Mouse (Mus musculus) heart, embryonic 14.5 days (tissue): ENCODE results near the gene Colec11. TPM values are rescaled to one million over a fixed set of nuclear protein-coding genes. Genes with fewer than 3 reads are reported as not detected.

Experiments
- ATAC-seq: fragments of 200-750 bp; cut with Nextera tagmentation; 2 replicates; pipeline ENCODE4 v1.8.0; 2017; ENCODE audit warnings: low read depth, moderate TSS enrichment; ENCODE audit not compliant: insufficient number of reproducible peaks, insufficient read depth, low FRiP score
- H3K27ac ChIP-seq, 2 experiments: fragments of 200-500 bp in 1 of 2; fragments of 300-500 bp in 1 of 2; sonication (generic) in 1 of 2; replicated peaks in 1 of 2; 2 replicates each; pipeline ENCODE4 v1.5.1; 2012 to 2014; ENCODE audit warnings: low read depth in 2 of 2, low read length in 2 of 2, control low read depth in 1 of 2, mild to moderate bottlenecking in 1 of 2, mixed read lengths in 1 of 2; ENCODE audit not compliant: control insufficient read depth in 1 of 2, insufficient read depth in 1 of 2
- H3K27me3 ChIP-seq: fragments of 300-500 bp; sonication (generic); 2 replicates; pipeline ENCODE4 v1.6.1; 2014; ENCODE audit warnings: mild to moderate bottlenecking, low read length, control low read depth; ENCODE audit not compliant: control insufficient read depth, insufficient read depth
- H3K36me3 ChIP-seq: fragments of 300-500 bp; sonication (generic); 2 replicates; pipeline ENCODE4 v1.6.1; 2014; ENCODE audit warnings: mild to moderate bottlenecking, control low read depth, low read length, mixed read lengths; ENCODE audit not compliant: control insufficient read depth, insufficient read depth
- H3K4me1 ChIP-seq, 2 experiments: fragments of 200-500 bp in 1 of 2; fragments of 300-500 bp in 1 of 2; sonication (generic) in 1 of 2; 2 replicates each; pipeline ENCODE4 v1.6.1; 2012 to 2014; ENCODE audit warnings: low read length in 2 of 2, control low read depth in 1 of 2, mixed read lengths in 1 of 2; ENCODE audit not compliant: control insufficient read depth in 2 of 2, insufficient read depth in 2 of 2
- H3K4me2 ChIP-seq: fragments of 300-500 bp; sonication (generic); 2 replicates; pipeline ENCODE4 v1.6.1; 2014; ENCODE audit warnings: mild to moderate bottlenecking, low read length
- H3K4me3 ChIP-seq, 2 experiments: fragments of 200-500 bp in 1 of 2; fragments of 300-500 bp in 1 of 2; sonication (generic) in 1 of 2; 2 replicates each; pipeline ENCODE4 v1.5.1; 2012 to 2014; ENCODE audit warnings: low read length in 2 of 2, mild to moderate bottlenecking in 2 of 2, control low read depth in 1 of 2, low read depth in 1 of 2, moderate library complexity in 1 of 2; ENCODE audit not compliant: control insufficient read depth in 1 of 2, insufficient read depth in 1 of 2
- H3K9ac ChIP-seq: fragments of 300-500 bp; sonication (generic); 2 replicates; pipeline ENCODE4 v1.6.1; 2014; ENCODE audit warnings: mild to moderate bottlenecking, low read length
- H3K9me3 ChIP-seq: fragments of 300-500 bp; sonication (generic); 2 replicates; pipeline ENCODE4 v1.6.1; 2016; ENCODE audit warnings: low read length, control low read depth; ENCODE audit not compliant: control insufficient read depth
- WGBS: fragments of 180-500 bp; shearing (Covaris S2); extraction: QIAGEN DNeasy Blood & Tissue Kit; methylation state at CpG from one replicate; pipeline ENCODE4 v1.1.7; 2014; 5-methylcytosine and 5-hydroxymethylcytosine counted together
- polyA plus RNA-seq: library from polyadenylated mRNA; unstranded; fragments of >200 nt; fragmentation: Nextera tagmentation; extraction: Ambion mirVana; gene quantifications from 2 replicates; pipeline ENCODE4 v1.2.1, GENCODE M21; 2014

Gene Colec11
- polyA plus RNA-seq, 1 experiment from 2014 or later = 14.4 TPM

GRCm38 (mm10) chr12:28602259-28602658 lies 20.9 kb downstream of the Colec11 start:
- no peak overlapping the region for H3K27ac ChIP-seq
- no peak overlapping the region for H3K4me2 ChIP-seq

GRCm38 (mm10) chr12:28598526-28598991 lies 24.6 kb downstream of the Colec11 start:
- Histone ChIP-seq H3K9me3 (no peaks in the 10 kb centered on the region), H3K27me3 (no peaks in the 10 kb centered on the region), H3K36me3 (no peaks in the 10 kb centered on the region), H3K4me2 (no peak overlapping the region), H3K4me1 (peaks cover 11 to 14% of the 10 kb centered on the region in 2 experiments; a peak in 3 of 4 replicates), H3K4me3 (no peak overlapping the region), H3K27ac (no peak overlapping the region), H3K9ac (no peak overlapping the region)
- ATAC-seq = no peak
- 39% methylated on average over 2 of the region's 2 CpGs for WGBS

More at GRCm38 (mm10) chr12:28602259-28602658, 20.9 kb downstream of the Colec11 start:
- Histone ChIP-seq H3K4me1 (peaks cover 11 to 17% of the 10 kb centered on the region in 2 experiments; a peak in 3 of 4 replicates), H3K4me3 (no peak overlapping the region), H3K27me3 (no peaks in the 10 kb centered on the region), H3K36me3 (no peaks in the 10 kb centered on the region), H3K9me3 (no peaks in the 10 kb centered on the region), H3K9ac (no peak overlapping the region)
- 21% methylated on average over 4 of the region's 4 CpGs for WGBS
- 0 out of 2 replicates have a peak, but pooled peaks have one; percentile 29 for ATAC-seq

GRCm38 (mm10) chr12:28598110-28598509 lies 25.1 kb downstream of the Colec11 start:
- no peak overlapping the region for H3K9ac ChIP-seq
- no peak for ATAC-seq
- no peak overlapping the region for H3K27ac ChIP-seq
- 28% methylated on average over 3 of the region's 3 CpGs for WGBS
- no peak overlapping the region for H3K4me3 ChIP-seq
- no peaks in the 10 kb centered on the region for H3K27me3 ChIP-seq
- no peaks in the 10 kb centered on the region for H3K9me3 ChIP-seq
- no peak overlapping the region for H3K4me2 ChIP-seq
- peaks cover 11 to 14% of the 10 kb centered on the region in 2 experiments; a peak in 3 of 4 replicates for H3K4me1 ChIP-seq
- no peaks in the 10 kb centered on the region for H3K36me3 ChIP-seq

GRCm38 (mm10) chr12:28597699-28598098 lies 25.5 kb downstream of the Colec11 start:
- no peak overlapping the region for H3K9ac ChIP-seq
- WGBS = 47% methylated on average over 9 of the region's 9 CpGs
- no peaks in the 10 kb centered on the region for H3K9me3 ChIP-seq
- no peak for ATAC-seq
- H3K4me3 ChIP-seq = no peak overlapping the region
- H3K27ac ChIP-seq = no peak overlapping the region
- H3K36me3 ChIP-seq = no peaks in the 10 kb centered on the region
- no peaks in the 10 kb centered on the region for H3K27me3 ChIP-seq
- H3K4me1 ChIP-seq = peaks cover 11 to 14% of the 10 kb centered on the region in 2 experiments; a peak in 3 of 4 replicates
- no peak overlapping the region for H3K4me2 ChIP-seq

- no peak for ATAC-seq
- no peak overlapping the region for H3K27ac ChIP-seq
- H3K4me2 ChIP-seq = no peak overlapping the region
- H3K4me1 ChIP-seq = peaks cover 11 to 14% of the 10 kb centered on the region in 2 experiments; a peak in 3 of 4 replicates
- no peaks in the 10 kb centered on the region for H3K9me3 ChIP-seq
- H3K36me3 ChIP-seq = no peaks in the 10 kb centered on the region
- no peak overlapping the region for H3K4me3 ChIP-seq
- no peak overlapping the region for H3K9ac ChIP-seq
- H3K27me3 ChIP-seq = no peaks in the 10 kb centered on the region
Observed at GRCm38 (mm10) chr12:28596851-28597250, 26.3 kb downstream of the Colec11 start.

- Histone ChIP-seq H3K4me2 (no peak overlapping the region), H3K4me3 (no peak overlapping the region), H3K9ac (no peak overlapping the region), H3K9me3 (no peaks in the 10 kb centered on the region), H3K27me3 (peaks cover 18% of the 10 kb centered on the region), H3K36me3 (no peaks in the 10 kb centered on the region), H3K4me1 (peaks cover 2 to 4% of the 10 kb centered on the region in 2 experiments; a peak in 3 of 4 replicates), H3K27ac (no peak overlapping the region)
- no peak for ATAC-seq
- WGBS = 38% methylated on average over 13 of the region's 13 CpGs
Observed at GRCm38 (mm10) chr12:28590428-28590827, 32.7 kb downstream of the Colec11 start.

GRCm38 (mm10) chr12:28589090-28589868 lies 33.9 kb downstream of the Colec11 start:
- Histone ChIP-seq H3K4me2 (peak overlapping the region; percentile 80), H3K9me3 (no peaks in the 10 kb centered on the region), H3K27me3 (peaks cover 18% of the 10 kb centered on the region), H3K4me3 (peak overlapping the region; percentile 46 to 47), H3K36me3 (no peaks in the 10 kb centered on the region), H3K4me1 (peaks cover 2 to 4% of the 10 kb centered on the region in 2 experiments; a peak in 3 of 4 replicates), H3K27ac (no peak overlapping the region), H3K9ac (peak overlapping the region; percentile 47)
- WGBS = 8% methylated on average over 24 of the region's 24 CpGs
- peak; percentile 69 for ATAC-seq
